Mouse (Mus musculus): ENCODE measurements around the gene Trio.

The Trio gene

GRCm38 (mm10) chr15:27876327-27876726 lies 149.3 kb downstream of the Trio start:
- no peak for DNase-seq (ENCODE audit: low spot score)

- no peak for DNase-seq (ENCODE audit: low spot score)
Observed at GRCm38 (mm10) chr15:27875753-27876152, 149.9 kb downstream of the Trio start.

GRCm38 (mm10) chr15:27873747-27874320 lies 151.8 kb downstream of the Trio start:
- DNase-seq (ENCODE audit: low spot score), result no peak

- no peak for DNase-seq (ENCODE audit: low spot score)
Observed at GRCm38 (mm10) chr15:27872286-27872685, 153.4 kb downstream of the Trio start.

- peak; percentile 56 for DNase-seq (ENCODE audit: low spot score)
Observed at GRCm38 (mm10) chr15:27871708-27872107, 153.9 kb downstream of the Trio start.

DNA sequence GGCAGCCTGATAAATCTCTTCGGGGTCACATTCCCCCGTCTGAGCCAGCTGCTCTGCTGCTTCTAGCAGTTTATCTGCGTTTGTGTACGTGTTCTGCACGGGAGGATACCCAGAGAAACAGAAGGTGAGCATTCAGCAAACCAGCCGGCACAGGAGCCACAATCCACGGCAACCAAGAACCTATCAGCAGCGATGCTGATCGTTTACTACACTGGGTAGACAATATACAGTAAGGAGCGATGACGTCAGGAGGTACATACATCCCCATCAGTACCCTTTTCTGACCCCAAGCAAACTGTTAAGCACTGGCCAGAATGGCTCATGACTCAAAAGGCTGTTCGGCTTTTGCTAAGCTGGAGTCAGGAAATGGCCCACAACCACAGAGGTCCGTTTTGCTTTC lies 154.4 kb downstream of the Trio start:
- no peak for DNase-seq (ENCODE audit: low spot score)

DNA sequence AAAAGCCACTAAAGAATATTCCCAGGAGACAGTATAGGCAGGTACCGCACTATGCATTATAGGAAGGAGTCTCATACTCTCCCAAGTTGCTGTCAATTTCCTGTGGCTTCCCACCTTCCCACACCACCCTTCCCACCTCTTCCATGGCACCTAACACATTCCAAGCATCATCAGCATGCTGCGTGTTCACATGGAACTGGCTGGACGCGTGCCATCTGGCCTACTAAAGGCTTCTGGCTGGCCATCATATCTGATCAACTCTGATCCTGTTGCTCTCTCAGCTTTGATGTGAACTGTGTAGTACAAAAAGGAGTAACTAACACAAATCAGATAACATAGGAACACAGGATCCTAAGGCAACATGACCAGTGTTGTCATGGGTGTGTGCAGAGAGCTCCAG lies 156.6 kb downstream of the Trio start:
- no peak for DNase-seq (ENCODE audit: low spot score)

- DNase-seq (ENCODE audit: low spot score), result no peak
Observed at GRCm38 (mm10) chr15:27867831-27868230, 157.8 kb downstream of the Trio start.

GRCm38 (mm10) chr15:27866471-27866870 lies 159.2 kb downstream of the Trio start:
- no peak for DNase-seq (ENCODE audit: low spot score)

DNA sequence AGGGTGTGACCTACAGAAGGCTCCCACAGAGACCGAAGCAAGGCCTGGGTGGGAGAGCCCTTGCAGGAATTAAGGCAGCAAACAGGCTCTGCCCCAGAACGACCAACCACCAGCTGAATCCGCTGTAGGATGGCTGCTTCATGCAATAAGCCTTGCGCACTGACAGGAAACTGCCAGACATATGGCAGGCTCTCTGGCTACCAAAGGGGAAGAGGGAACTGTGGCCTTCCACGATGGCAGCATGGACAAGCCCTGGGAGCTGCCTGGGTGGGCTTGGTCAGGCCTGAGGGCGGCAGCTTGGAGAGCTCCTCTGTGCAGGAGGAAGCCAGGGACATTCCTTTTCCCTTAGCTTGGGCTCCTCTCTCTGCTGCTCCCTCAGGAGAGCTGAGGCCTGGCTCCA lies 159.6 kb downstream of the Trio start:
- no peak for DNase-seq (ENCODE audit: low spot score)

DNA sequence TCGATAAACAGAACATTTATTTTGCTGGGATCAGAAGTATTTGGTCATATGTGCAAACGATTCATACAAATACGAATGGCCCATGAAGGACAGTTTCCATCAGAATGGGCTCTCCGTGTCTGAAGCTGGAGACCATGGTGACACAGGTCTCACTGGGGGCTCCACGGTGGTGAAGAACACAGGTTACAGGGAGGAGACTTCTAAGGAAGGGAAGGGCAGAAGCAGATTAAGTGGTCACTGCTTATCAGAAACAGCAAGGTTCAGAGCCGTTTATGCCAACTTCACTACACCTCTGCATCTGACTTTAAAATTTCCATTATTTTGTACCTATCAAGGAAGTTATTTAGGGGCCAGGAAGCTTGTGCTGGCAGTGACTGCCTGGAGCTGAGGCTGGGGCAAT lies 161.3 kb downstream of the Trio start:
- DNase-seq (ENCODE audit: low spot score), result no peak

DNA sequence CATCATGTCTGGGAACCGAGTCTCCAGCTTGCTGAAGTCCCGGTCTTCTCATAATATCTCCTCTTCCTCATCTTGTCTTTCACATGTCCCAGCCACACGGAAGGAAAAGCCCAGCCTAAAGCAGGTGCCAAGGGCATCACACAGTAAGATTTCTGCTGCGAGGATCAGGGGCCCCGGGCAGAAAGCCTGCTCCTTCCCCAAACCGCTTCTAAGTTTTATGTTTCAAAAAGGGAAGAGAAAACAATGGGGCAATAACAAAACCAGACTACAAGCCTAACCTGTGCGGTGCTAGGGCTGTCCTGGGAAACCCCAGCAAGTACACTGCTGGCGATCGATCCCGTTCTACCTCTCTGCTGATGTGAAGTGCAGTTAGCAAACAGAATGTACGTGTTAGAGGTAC lies 162.7 kb downstream of the Trio start:
- DNase-seq (ENCODE audit: low spot score), result no peak

DNA sequence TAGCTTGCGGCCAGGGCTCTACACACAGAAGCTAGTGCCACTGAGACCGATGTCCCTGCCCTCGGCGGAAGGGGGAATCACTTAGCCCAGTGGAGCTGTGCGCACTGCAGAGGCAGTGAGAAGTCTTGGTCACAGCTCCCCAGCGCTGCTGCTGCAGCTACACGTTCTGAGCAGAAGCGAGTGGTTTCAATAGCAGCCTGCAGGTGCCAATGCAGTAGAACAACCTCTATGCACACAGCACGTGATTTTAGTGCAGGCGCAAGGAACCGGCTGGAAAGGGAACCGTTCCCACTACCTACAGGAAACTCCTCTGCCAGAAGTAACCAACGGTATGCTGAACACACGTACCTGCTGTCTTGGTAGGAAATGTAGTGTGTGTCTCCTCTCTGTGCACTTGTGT lies 165.2 kb downstream of the Trio start:
- DNase-seq (ENCODE audit: low spot score), result no peak

GRCm38 (mm10) chr15:27859590-27859989 lies 166.1 kb downstream of the Trio start:
- no peak for DNase-seq (ENCODE audit: low spot score)

GRCm38 (mm10) chr15:27859115-27859514 lies 166.5 kb downstream of the Trio start:
- no peak for DNase-seq (ENCODE audit: low spot score)

DNA sequence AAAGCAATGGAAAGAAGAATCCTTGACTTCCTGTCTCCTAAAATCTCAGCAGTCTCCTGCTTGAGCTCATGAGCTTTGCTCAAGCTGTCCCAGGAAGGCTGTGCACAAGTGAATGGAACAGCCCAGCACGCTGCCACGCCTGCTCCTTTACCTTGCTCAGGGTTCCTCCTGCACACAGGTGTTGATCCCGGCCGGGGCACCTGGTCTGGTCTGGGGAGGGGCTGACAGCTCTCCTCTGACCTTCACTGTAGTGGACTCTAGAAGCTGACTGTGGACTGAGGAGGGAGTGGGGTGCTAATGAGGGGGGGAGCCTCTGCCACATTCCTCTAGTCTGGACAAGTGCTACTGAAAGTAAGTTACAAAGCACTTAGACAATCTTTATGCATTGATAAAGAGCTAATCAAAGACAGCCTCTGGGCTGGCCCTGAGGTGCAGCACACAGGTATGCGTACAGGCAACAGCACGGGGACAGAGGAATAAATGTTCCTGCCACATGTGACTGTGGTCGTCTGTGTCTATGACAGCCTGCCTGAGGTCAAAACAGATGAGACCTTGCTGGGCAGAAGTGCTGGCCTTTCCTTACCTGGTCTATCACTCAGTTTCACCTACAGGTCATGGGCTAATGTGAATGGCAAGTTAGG lies 167.3 kb downstream of the Trio start:
- DNase-seq (ENCODE audit: low spot score), result no peak

DNA sequence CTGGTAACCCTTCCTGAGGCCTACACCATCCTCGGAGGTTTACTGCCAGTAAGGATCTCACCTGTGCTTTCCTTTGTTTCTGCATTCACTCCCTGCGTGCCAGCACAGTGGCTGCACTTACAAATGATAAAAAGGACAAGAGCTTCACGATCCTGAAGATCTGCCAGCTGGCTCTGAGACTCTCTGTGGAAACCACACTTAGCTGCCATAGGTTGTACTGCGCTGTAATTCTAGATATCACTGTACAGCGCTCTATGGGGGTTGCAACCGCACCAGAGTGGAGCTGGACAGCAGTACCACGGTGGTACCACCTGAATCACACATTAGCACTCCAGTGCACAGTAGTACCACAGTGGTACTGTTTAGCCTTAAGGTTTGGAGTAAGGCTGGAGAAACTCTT lies 168.4 kb downstream of the Trio start:
- no peak for DNase-seq (ENCODE audit: low spot score)

- no peak for DNase-seq (ENCODE audit: low spot score)
Observed at GRCm38 (mm10) chr15:27856050-27856787, 169.4 kb downstream of the Trio start.

- no peak for DNase-seq (ENCODE audit: low spot score)
Observed at GRCm38 (mm10) chr15:27851312-27851711, 174.3 kb downstream of the Trio start.

GRCm38 (mm10) chr15:27850904-27851303 lies 174.7 kb downstream of the Trio start:
- DNase-seq (ENCODE audit: low spot score), result peak; percentile 75

DNA sequence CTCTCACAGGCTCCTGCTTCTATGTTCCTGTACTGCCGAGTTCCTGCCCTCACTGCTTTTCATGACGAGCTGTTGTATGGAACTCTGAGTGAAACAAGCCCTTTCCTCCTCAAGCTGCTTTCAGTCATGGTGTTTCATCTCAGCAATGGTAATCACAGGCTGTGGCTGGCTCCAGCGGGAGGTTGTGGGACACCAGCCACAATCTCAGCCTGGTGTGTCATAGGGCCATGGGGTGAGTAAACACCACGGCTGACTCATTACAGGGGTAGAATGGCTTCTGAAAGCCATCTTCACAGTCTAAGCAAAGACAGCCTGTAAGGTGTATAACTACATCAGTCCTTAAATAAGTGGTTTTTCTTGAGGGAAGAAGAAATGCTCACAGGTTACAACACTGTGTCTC lies 175.7 kb downstream of the Trio start:
- no peak for DNase-seq (ENCODE audit: low spot score)

- DNase-seq (ENCODE audit: low spot score), result no peak
Observed at GRCm38 (mm10) chr15:27841696-27842095, 184.0 kb downstream of the Trio start.

DNA sequence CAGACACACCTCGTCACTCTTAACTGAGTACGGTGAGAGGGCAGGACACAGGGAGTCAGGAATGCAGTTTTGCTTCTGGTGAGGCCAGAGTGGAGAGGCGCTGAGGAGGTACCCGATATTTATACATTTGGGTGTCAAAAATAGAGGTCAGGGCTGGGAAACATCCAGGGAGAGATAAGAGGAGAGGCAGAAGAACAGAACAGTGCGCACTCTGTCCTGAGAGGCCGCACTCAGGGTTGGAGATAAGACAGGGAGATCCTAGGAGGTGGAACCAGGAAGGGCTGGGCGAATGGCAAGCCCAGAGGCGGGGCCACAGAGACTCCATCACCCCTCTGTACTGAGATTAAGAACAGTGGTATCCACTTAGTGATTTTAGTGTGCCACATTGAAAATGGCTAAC lies 185.1 kb downstream of the Trio start:
- DNase-seq (ENCODE audit: low spot score), result peak; percentile 57

DNA sequence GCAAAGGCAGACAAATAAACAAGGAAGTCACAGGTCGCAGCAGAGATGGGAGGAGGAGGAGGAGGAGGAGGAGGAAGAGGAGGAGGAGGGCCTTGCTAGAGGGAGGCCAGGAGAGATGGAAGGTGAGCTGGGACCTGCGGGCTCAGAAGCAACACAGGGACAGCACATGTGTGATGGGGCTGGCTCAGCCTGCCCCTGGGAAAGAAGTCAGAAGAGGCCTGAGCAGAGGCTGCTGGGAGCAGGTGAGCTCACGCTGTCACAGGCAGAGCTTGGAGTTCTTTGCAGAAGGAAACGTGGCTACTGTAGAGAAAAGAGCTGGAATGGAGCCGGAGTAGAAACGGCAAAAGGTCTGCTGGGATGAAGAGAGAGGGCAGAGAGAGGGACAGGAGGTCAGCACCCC lies 185.5 kb downstream of the Trio start:
- no peak for DNase-seq (ENCODE audit: low spot score)
